Mouse (Mus musculus): ENCODE data around the gene Gon7. TPM values are rescaled to one million over a fixed set of nuclear protein-coding genes. Genes with fewer than 3 reads are reported as not detected.
A peak's percentile ranks its signal among the peaks of the same experiment; 100 is the strongest.

Gene Gon7
- polyA plus RNA-seq, 1 experiment from 2014 or later = 15.1 TPM

GRCm38 (mm10) chr12:102779452-102779851 is 21.8 kb upstream of the Gon7 start:
- no peaks in the 10 kb centered on the region for H3K4me1 ChIP-seq (ENCODE audit: insufficient read depth, low read depth, low read length)
- TF ChIP-seq CTCF (IDR thresholded peaks at IDR 0.05) (peak; percentile 55), EP300 (IDR thresholded peaks at IDR 0.05) (no peak)
- no peak overlapping the region for H3K9ac ChIP-seq (replicated peaks; ENCODE audit: low read depth)
- ATAC-seq (peak; percentile 83), DNase-seq (ENCODE audit: low spot score) (peak; percentile 30)
- no peaks in the 10 kb centered on the region for H3K27me3 ChIP-seq (replicated peaks; ENCODE audit: insufficient read depth, low read length)
- peaks cover 22% of the 10 kb centered on the region; the same call in 1 of the 2 replicates for H3K36me3 ChIP-seq (ENCODE audit: insufficient read depth, low read length)
- no peak overlapping the region for H3K4me3 ChIP-seq (ENCODE audit: low read depth, low read length)
- WGBS = 49% methylated on average over 3 of the region's 3 CpGs
- no peak overlapping the region for H3K27ac ChIP-seq (ENCODE audit: low read length)
- H3K9me3 ChIP-seq (ENCODE audit: low read length) = no peaks in the 10 kb centered on the region
- no peak overlapping the region for H3K4me2 ChIP-seq (replicated peaks; ENCODE audit: low read depth, low read length)

DNA sequence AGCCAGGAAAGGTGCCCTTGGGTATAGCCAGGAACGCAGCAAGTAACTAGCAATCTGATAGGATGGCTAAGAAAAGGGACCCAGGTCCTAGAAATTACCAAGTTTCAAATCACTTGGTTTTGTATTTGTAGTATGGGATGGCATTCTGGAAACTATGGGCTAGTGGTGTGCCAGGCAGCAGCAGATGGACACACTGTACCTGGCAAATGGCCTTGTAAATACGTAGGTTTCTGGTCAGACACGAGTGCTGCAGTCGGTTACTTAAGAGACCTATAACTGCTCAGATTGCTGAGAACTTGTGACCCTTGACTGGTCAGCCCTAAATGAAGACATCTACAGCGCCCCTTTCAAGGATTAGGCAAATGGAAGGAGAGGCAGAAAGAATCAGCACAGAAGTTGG is 20.5 kb upstream of the Gon7 start:
- Histone ChIP-seq H3K36me3 (ENCODE audit: insufficient read depth, low read length) (peaks cover 22% of the 10 kb centered on the region; the same call in 1 of the 2 replicates), H3K4me1 (ENCODE audit: insufficient read depth, low read depth, low read length) (no peaks in the 10 kb centered on the region), H3K9me3 (ENCODE audit: low read length) (no peaks in the 10 kb centered on the region), H3K27ac (ENCODE audit: low read length) (no peak overlapping the region), H3K4me2 (replicated peaks; ENCODE audit: low read depth, low read length) (no peak overlapping the region), H3K9ac (replicated peaks; ENCODE audit: low read depth) (no peak overlapping the region), H3K4me3 (ENCODE audit: low read depth, low read length) (no peak overlapping the region), H3K27me3 (replicated peaks; ENCODE audit: insufficient read depth, low read length) (no peaks in the 10 kb centered on the region)
- 79% methylated on average over 5 of the region's 5 CpGs for WGBS
- DNase-seq (ENCODE audit: low spot score) = no peak
- no peak for TF ChIP-seq EP300 (IDR thresholded peaks at IDR 0.05)
- no peak for TF ChIP-seq CTCF (IDR thresholded peaks at IDR 0.05)
- ATAC-seq = no peak

- Histone ChIP-seq H3K9ac (replicated peaks; ENCODE audit: low read depth) (no peak overlapping the region), H3K27me3 (replicated peaks; ENCODE audit: insufficient read depth, low read length) (no peaks in the 10 kb centered on the region), H3K4me3 (ENCODE audit: low read depth, low read length) (no peak overlapping the region), H3K27ac (ENCODE audit: low read length) (no peak overlapping the region), H3K9me3 (ENCODE audit: low read length) (no peaks in the 10 kb centered on the region), H3K4me1 (ENCODE audit: insufficient read depth, low read depth, low read length) (no peaks in the 10 kb centered on the region), H3K4me2 (replicated peaks; ENCODE audit: low read depth, low read length) (no peak overlapping the region), H3K36me3 (ENCODE audit: insufficient read depth, low read length) (peaks cover 32% of the 10 kb centered on the region)
- 92% methylated on average over 14 of the region's 14 CpGs for WGBS
- TF ChIP-seq CTCF (IDR thresholded peaks at IDR 0.05) = no peak
- TF ChIP-seq EP300 (IDR thresholded peaks at IDR 0.05) = no peak
- ATAC-seq (no peak), DNase-seq (ENCODE audit: low spot score) (no peak)
Measured at GRCm38 (mm10) chr12:102776035-102776434, 18.4 kb upstream of the Gon7 start.

- Histone ChIP-seq H3K4me2 (replicated peaks; ENCODE audit: low read depth, low read length) (no peak overlapping the region), H3K4me1 (ENCODE audit: insufficient read depth, low read depth, low read length) (no peaks in the 10 kb centered on the region), H3K9ac (replicated peaks; ENCODE audit: low read depth) (no peak overlapping the region), H3K36me3 (ENCODE audit: insufficient read depth, low read length) (peaks cover 52% of the 10 kb centered on the region), H3K27ac (ENCODE audit: low read length) (no peak overlapping the region), H3K9me3 (ENCODE audit: low read length) (no peaks in the 10 kb centered on the region), H3K27me3 (replicated peaks; ENCODE audit: insufficient read depth, low read length) (no peaks in the 10 kb centered on the region), H3K4me3 (ENCODE audit: low read depth, low read length) (no peak overlapping the region)
- 91% methylated on average over 5 of the region's 5 CpGs for WGBS
- DNase-seq (ENCODE audit: low spot score) = no peak
- ATAC-seq = no peak
- no peak for TF ChIP-seq CTCF (IDR thresholded peaks at IDR 0.05)
Measured at GRCm38 (mm10) chr12:102772676-102773075, 15.1 kb upstream of the Gon7 start.

DNA sequence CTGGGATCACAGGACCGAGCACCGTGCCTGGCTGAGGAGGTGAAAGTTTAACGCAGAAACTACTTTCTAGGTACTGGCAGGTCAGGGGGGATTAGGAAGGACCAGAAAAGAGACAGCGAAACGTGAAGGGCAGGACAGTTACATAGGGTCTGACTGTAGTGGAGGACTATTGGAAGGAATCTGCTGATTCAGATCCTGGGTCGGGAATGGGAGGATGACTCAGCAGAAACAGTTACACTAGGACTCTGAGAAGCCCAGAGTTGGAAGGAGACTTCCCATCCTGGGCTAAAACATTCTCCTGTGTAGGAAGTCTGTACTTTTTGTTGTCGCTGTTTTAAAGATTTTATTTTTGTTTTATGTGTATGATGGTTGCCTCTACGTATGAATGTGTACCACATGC is 14.0 kb upstream of the Gon7 start:
- Histone ChIP-seq H3K27ac (ENCODE audit: low read length) (no peak overlapping the region), H3K9me3 (ENCODE audit: low read length) (no peaks in the 10 kb centered on the region), H3K27me3 (replicated peaks; ENCODE audit: insufficient read depth, low read length) (no peaks in the 10 kb centered on the region), H3K9ac (replicated peaks; ENCODE audit: low read depth) (no peak overlapping the region), H3K4me2 (replicated peaks; ENCODE audit: low read depth, low read length) (no peak overlapping the region), H3K4me3 (ENCODE audit: low read depth, low read length) (no peak overlapping the region), H3K4me1 (ENCODE audit: insufficient read depth, low read depth, low read length) (no peaks in the 10 kb centered on the region), H3K36me3 (ENCODE audit: insufficient read depth, low read length) (peaks cover 52% of the 10 kb centered on the region)
- DNase-seq (ENCODE audit: low spot score) (no peak), ATAC-seq (no peak)
- 92% methylated on average over 8 of the region's 8 CpGs for WGBS
- TF ChIP-seq EP300 (IDR thresholded peaks at IDR 0.05) (no peak), CTCF (IDR thresholded peaks at IDR 0.05) (no peak)

DNA sequence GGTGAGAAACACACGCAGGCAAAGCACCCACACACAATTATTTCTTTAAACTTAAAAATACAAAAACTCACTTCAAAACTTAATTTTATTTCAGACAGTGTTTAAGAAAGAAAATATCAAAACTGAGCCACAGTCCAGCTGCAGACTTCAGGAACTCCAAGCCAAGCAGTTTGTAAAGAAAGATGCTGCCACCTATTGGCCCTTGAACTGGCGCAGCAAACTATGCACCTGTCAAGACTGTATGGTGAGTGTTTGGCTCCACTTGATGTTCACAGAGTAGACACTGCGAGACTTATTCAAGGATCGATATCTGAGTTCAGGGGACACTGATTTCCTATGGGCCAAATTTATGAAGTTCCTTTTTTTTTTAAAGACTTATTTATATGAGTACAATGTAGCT is 11.4 kb upstream of the Gon7 start:
- peaks cover 50% of the 10 kb centered on the region for H3K36me3 ChIP-seq (ENCODE audit: insufficient read depth, low read length)
- no peak overlapping the region for H3K4me2 ChIP-seq (replicated peaks; ENCODE audit: low read depth, low read length)
- TF ChIP-seq EP300 (IDR thresholded peaks at IDR 0.05) (no peak), CTCF (IDR thresholded peaks at IDR 0.05) (peak; percentile 45)
- no peak overlapping the region for H3K9ac ChIP-seq (replicated peaks; ENCODE audit: low read depth)
- no peaks in the 10 kb centered on the region for H3K4me1 ChIP-seq (ENCODE audit: insufficient read depth, low read depth, low read length)
- WGBS = 87% methylated on average over 4 of the region's 4 CpGs
- H3K4me3 ChIP-seq (ENCODE audit: low read depth, low read length) = no peak overlapping the region
- no peaks in the 10 kb centered on the region for H3K9me3 ChIP-seq (ENCODE audit: low read length)
- ATAC-seq (no peak), DNase-seq (ENCODE audit: low spot score) (no peak)
- no peak overlapping the region for H3K27ac ChIP-seq (ENCODE audit: low read length)
- no peaks in the 10 kb centered on the region for H3K27me3 ChIP-seq (replicated peaks; ENCODE audit: insufficient read depth, low read length)

DNA sequence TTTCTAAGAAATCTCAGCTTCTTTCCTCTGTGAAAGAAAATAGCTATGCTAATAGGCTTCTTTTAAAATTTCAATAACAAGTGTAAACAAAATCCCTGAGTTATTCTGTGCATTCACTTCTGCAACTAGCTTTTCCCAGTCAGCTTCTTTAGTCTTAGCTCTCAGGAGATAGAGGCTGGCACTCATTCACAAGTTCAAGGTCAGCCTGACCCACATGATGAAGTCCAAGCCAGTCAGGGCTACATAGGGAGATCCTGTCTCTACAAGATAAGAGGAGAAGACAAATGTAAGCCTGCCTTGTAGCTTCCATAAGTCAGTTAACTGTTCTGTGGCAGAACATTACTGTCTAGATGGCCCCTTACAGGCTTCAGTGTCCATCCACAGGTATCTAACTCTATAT is 6.1 kb upstream of the Gon7 start:
- TF ChIP-seq EP300 (IDR thresholded peaks at IDR 0.05) (no peak), CTCF (IDR thresholded peaks at IDR 0.05) (no peak)

More for the DNA sequence above, 6.1 kb upstream of the Gon7 start:
- DNase-seq (ENCODE audit: low spot score) = no peak
- ATAC-seq = no peak
- Histone ChIP-seq H3K9ac (replicated peaks; ENCODE audit: low read depth) (no peak overlapping the region), H3K9me3 (ENCODE audit: low read length) (no peaks in the 10 kb centered on the region), H3K36me3 (ENCODE audit: insufficient read depth, low read length) (peaks cover 33% of the 10 kb centered on the region), H3K4me2 (replicated peaks; ENCODE audit: low read depth, low read length) (no peak overlapping the region), H3K27me3 (replicated peaks; ENCODE audit: insufficient read depth, low read length) (no peaks in the 10 kb centered on the region), H3K4me3 (ENCODE audit: low read depth, low read length) (no peak overlapping the region), H3K27ac (ENCODE audit: low read length) (no peak overlapping the region), H3K4me1 (ENCODE audit: insufficient read depth, low read depth, low read length) (peaks cover 6% of the 10 kb centered on the region; the same call in 1 of the 2 replicates)

Measured in lung, postnatal 0 days (tissue).